Mouse (Mus musculus): Measurements from ENCODE around the gene Dusp18.

The Dusp18 gene

GRCm38 (mm10) chr11:3930019-3930418 lies 35.0 kb downstream of the Dusp18 start:
- DNase-seq (ENCODE audit: low read depth, low spot score): no peak

GRCm38 (mm10) chr11:3930931-3931330 lies 35.9 kb downstream of the Dusp18 start:
- DNase-seq (ENCODE audit: low read depth, low spot score): no peak

- DNase-seq (ENCODE audit: low read depth, low spot score): peak; percentile 66
These were observed 36.6 kb downstream of the Dusp18 start, which contains the start of gene Tcn2 for GRCm38 (mm10) chr11:3931511-3932211. Tcn2 (minus strand) TSS chr11:3932159.

GRCm38 (mm10) chr11:3933756-3934285 lies 38.8 kb downstream of the Dusp18 start:
- DNase-seq (ENCODE audit: low read depth, low spot score): no peak

GRCm38 (mm10) chr11:3935135-3935534 lies 40.1 kb downstream of the Dusp18 start:
- DNase-seq (ENCODE audit: low read depth, low spot score): no peak

GRCm38 (mm10) chr11:3936318-3936717 lies 41.3 kb downstream of the Dusp18 start:
- no peak for DNase-seq (ENCODE audit: low read depth, low spot score)

- no peak for DNase-seq (ENCODE audit: low read depth, low spot score)
These were observed 42.4 kb downstream of the Dusp18 start for GRCm38 (mm10) chr11:3937321-3937874.

GRCm38 (mm10) chr11:3941371-3941770 lies 46.3 kb downstream of the Dusp18 start:
- DNase-seq (ENCODE audit: low read depth, low spot score): no peak

- no peak for DNase-seq (ENCODE audit: low read depth, low spot score)
These were observed 51.3 kb downstream of the Dusp18 start for GRCm38 (mm10) chr11:3946386-3946785.

Data from WW6 (cell line).